Mouse (Mus musculus) liver, adult 2 months (tissue): ENCODE data around the gene Sohlh2.

Experiments used
- CTCF ChIP-seq: fragments of 200-500 bp; IDR thresholded peaks from 2 replicates; pipeline ENCODE4 v1.5.1; 2011; ENCODE audit warnings: low read depth, low read length, control low read depth
- POLR2A ChIP-seq: fragments of 200-500 bp; IDR thresholded peaks from 2 replicates; pipeline ENCODE4 v1.6.1; 2011; ENCODE audit warnings: low read length, control low read depth; ENCODE audit not compliant: insufficient read depth; ENCODE audit errors: extremely low read depth

DNA sequence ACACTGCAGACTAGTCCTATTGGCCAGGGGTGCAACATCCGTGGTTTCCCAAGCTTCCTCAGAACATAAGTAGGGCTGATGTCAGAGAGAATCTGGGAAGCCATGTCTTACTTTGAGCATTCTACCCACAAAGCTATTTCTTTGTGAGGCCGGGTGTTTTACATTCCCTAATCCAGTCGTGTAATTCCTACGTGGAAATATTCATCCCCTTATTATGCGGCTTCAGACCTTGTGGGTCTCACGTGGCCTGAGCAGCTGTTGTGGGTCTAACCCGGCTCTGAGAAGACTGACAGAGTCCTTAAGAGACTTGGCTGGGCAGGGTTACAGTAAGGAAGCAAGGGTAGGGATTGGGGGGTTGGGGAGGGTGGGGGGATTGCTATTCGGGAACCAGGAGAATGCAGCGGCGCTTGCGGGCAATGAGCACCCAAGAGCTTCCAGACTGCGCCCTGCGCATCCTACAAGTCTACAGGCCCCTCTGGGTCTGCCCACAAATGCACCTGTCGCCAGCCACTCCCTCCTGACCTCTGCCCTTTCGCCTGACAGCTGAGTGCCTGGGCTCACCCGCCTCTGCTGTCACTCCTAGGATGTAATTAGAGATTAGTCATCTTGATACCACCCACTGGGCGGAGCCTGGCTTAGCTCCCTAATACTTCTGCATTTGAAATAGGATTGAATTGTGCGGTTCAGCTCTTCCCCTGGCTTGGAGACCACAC, 44.8 kb downstream of the Sohlh2 start:
- TF ChIP-seq CTCF (no peak), POLR2A (no peak)
